Mouse (Mus musculus): ENCODE measurements around the gene Cyb5d2. TPM values are rescaled to one million over a fixed set of nuclear protein-coding genes. Genes with fewer than 3 reads are reported as not detected.
A peak's percentile ranks its signal among the peaks of the same experiment; 100 is the strongest.
"Not testable (repeated sequence)": the region's sequence is repeated elsewhere in the genome, so short reads cannot be mapped to it uniquely, and the experiment has no call there.

Cyb5d2 gene
- polyA plus RNA-seq, 1 experiment from 2014 or later, result 3.1 TPM

DNA sequence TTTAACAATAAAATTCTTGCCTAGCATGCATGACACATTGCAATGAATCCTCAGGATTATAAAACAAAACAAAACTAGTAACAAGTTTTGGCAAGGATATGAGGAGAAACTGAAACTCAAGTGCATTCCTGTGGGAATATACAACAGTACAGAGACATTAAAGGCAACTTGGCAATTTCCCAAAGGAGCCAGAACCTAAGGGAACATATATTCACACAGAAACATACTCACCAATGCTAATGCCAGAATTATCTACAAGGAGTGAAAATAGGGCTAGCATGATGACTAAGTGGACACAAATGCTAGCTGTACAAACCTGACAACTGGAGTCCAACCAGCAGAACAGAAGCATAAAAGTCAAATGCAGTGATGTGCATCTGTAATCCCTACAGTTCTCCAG, 3.9 kb downstream of the Cyb5d2 start:
- Histone ChIP-seq H3K9me3 (ENCODE audit: control insufficient read depth) (no peaks in the 10 kb centered on the region), H3K4me1 (replicated peaks; ENCODE audit: control insufficient read depth, insufficient read depth, low read length) (no peaks in the 10 kb centered on the region), H3K9ac (ENCODE audit: low read depth, low read length) (no peak overlapping the region), H3K4me3 (ENCODE audit: low read depth, low read length) (no peak overlapping the region), H3K27ac (ENCODE audit: low read depth, low read length) (no peak overlapping the region), H3K4me2 (replicated peaks; ENCODE audit: low read depth) (no peak overlapping the region), H3K27me3 (replicated peaks; ENCODE audit: control insufficient read depth, insufficient read depth, low read length) (no peaks in the 10 kb centered on the region), H3K36me3 (ENCODE audit: control insufficient read depth, insufficient read depth) (no peaks in the 10 kb centered on the region)
- TF ChIP-seq CTCF (IDR thresholded peaks at IDR 0.05; ENCODE audit: low read depth), result no peak
- ATAC-seq, result no peak

DNA sequence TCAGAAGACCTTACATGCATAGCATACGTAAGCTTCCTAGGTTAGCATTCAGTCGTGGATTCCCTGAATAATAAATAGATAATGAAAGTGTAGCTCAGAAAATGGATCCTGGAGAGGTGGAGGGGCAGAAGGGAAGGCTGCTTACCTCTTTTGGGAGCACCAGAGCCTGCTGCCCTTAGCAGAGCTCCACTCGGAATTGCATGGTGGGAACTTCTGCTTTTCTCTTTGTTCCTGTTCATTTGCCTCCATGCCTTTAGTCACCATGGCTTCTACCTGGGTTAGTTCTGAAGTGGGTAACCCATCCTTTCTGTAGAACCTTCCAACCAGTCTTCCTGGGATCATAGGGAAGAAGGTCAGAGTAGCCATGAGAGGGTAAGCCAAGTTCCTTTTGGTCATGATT, 13.4 kb downstream of the Cyb5d2 start:
- H3K27me3 ChIP-seq (replicated peaks; ENCODE audit: control insufficient read depth, insufficient read depth, low read length), result no peaks in the 10 kb centered on the region
- no peaks in the 10 kb centered on the region for H3K36me3 ChIP-seq (ENCODE audit: control insufficient read depth, insufficient read depth)
- no peaks in the 10 kb centered on the region for H3K4me1 ChIP-seq (replicated peaks; ENCODE audit: control insufficient read depth, insufficient read depth, low read length)
- H3K27ac ChIP-seq (ENCODE audit: low read depth, low read length), result no peak overlapping the region
- no peak for ATAC-seq
- H3K4me2 ChIP-seq (replicated peaks; ENCODE audit: low read depth), result no peak overlapping the region
- no peak for TF ChIP-seq CTCF (IDR thresholded peaks at IDR 0.05; ENCODE audit: low read depth)
- WGBS, result 76% methylated on average over 3 of the region's 3 CpGs
- no peak overlapping the region for H3K4me3 ChIP-seq (ENCODE audit: low read depth, low read length)
- H3K9me3 ChIP-seq (ENCODE audit: control insufficient read depth), result no peaks in the 10 kb centered on the region
- no peak overlapping the region for H3K9ac ChIP-seq (ENCODE audit: low read depth, low read length)

DNA sequence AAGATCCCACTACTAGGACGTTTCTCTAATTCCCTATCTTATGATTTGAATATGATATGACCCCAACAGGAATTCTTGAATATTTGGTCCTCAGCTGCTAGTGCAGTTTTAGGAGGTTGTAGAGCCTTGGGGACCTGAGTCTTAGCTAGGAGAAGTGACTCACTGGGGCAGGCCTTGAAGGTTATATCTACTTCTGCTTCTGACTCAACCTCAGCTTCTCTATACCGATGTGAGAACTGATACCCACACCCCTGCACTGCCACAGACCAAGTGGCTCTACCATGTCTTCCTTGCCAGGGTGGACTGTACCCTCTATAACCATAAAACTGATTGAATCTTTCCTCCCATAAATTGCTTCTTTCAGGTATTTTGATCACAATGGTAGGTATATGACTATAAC, 13.8 kb downstream of the Cyb5d2 start:
- Histone ChIP-seq H3K4me3 (ENCODE audit: low read depth, low read length) (no peak overlapping the region), H3K36me3 (ENCODE audit: control insufficient read depth, insufficient read depth) (no peaks in the 10 kb centered on the region), H3K27me3 (replicated peaks; ENCODE audit: control insufficient read depth, insufficient read depth, low read length) (no peaks in the 10 kb centered on the region), H3K9ac (ENCODE audit: low read depth, low read length) (no peak overlapping the region), H3K27ac (ENCODE audit: low read depth, low read length) (no peak overlapping the region), H3K4me2 (replicated peaks; ENCODE audit: low read depth) (no peak overlapping the region), H3K4me1 (replicated peaks; ENCODE audit: control insufficient read depth, insufficient read depth, low read length) (no peaks in the 10 kb centered on the region), H3K9me3 (ENCODE audit: control insufficient read depth) (no peaks in the 10 kb centered on the region)
- 67% methylated on average over 2 of the region's 2 CpGs for WGBS
- no peak for TF ChIP-seq CTCF (IDR thresholded peaks at IDR 0.05; ENCODE audit: low read depth)
- ATAC-seq, result peak; percentile 26; the same call in 1 of the 2 replicates

- Histone ChIP-seq H3K9ac (ENCODE audit: low read depth, low read length) (no peak overlapping the region), H3K4me2 (replicated peaks; ENCODE audit: low read depth) (no peak overlapping the region), H3K4me1 (replicated peaks; ENCODE audit: control insufficient read depth, insufficient read depth, low read length) (no peaks in the 10 kb centered on the region), H3K9me3 (ENCODE audit: control insufficient read depth) (no peaks in the 10 kb centered on the region), H3K4me3 (ENCODE audit: low read depth, low read length) (no peak overlapping the region), H3K27ac (ENCODE audit: low read depth, low read length) (peak overlapping the region; percentile 36), H3K27me3 (replicated peaks; ENCODE audit: control insufficient read depth, insufficient read depth, low read length) (no peaks in the 10 kb centered on the region), H3K36me3 (ENCODE audit: control insufficient read depth, insufficient read depth) (no peaks in the 10 kb centered on the region)
- no peak for TF ChIP-seq CTCF (IDR thresholded peaks at IDR 0.05; ENCODE audit: low read depth)
- peak; percentile 75 for ATAC-seq
Measured at GRCm38 (mm10) chr11:72778957-72779356, 17.0 kb downstream of the Cyb5d2 start.

DNA sequence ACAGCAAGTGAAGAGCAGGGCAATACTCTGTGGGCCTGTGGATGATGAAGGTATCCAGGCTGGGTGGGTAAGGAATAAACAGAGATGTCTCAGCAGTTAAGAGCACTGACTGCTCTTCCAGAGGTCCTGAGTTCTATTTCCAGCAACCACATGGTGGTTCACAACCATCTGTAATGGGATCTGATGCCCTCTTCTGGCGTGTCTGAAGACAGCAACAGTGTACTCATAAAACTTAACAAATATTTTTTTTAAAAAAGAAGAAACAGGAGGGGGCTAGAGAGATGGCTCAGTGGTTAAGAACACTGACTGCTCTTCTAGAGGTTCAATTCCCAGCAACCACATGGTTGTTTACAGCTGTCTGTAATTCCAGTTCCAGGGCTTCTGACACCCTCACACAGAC, 23.3 kb downstream of the Cyb5d2 start:
- H3K9ac ChIP-seq (ENCODE audit: low read depth, low read length); H3K4me1 ChIP-seq (replicated peaks; ENCODE audit: control insufficient read depth, insufficient read depth, low read length); H3K27me3 ChIP-seq (replicated peaks; ENCODE audit: control insufficient read depth, insufficient read depth, low read length); H3K27ac ChIP-seq (ENCODE audit: low read depth, low read length); H3K4me2 ChIP-seq (replicated peaks; ENCODE audit: low read depth); ATAC-seq; H3K4me3 ChIP-seq (ENCODE audit: low read depth, low read length); H3K9me3 ChIP-seq (ENCODE audit: control insufficient read depth): not testable (repeated sequence)
- H3K36me3 ChIP-seq (ENCODE audit: control insufficient read depth, insufficient read depth), result peaks cover 22% of the 10 kb centered on the region
- WGBS, result 33% methylated on average over 1 of the region's 1 CpGs
- TF ChIP-seq CTCF (IDR thresholded peaks at IDR 0.05; ENCODE audit: low read depth), result peak; percentile 36; the same call in 1 of the 2 replicates

- no peak for ATAC-seq
- Histone ChIP-seq H3K9ac (ENCODE audit: low read depth, low read length) (no peak overlapping the region), H3K4me1 (replicated peaks; ENCODE audit: control insufficient read depth, insufficient read depth, low read length) (no peaks in the 10 kb centered on the region), H3K4me3 (ENCODE audit: low read depth, low read length) (no peak overlapping the region), H3K27ac (ENCODE audit: low read depth, low read length) (no peak overlapping the region), H3K36me3 (ENCODE audit: control insufficient read depth, insufficient read depth) (peaks cover 25% of the 10 kb centered on the region), H3K4me2 (replicated peaks; ENCODE audit: low read depth) (no peak overlapping the region), H3K9me3 (ENCODE audit: control insufficient read depth) (no peaks in the 10 kb centered on the region), H3K27me3 (replicated peaks; ENCODE audit: control insufficient read depth, insufficient read depth, low read length) (no peaks in the 10 kb centered on the region)
- 53% methylated on average over 4 of the region's 4 CpGs for WGBS
- no peak for TF ChIP-seq CTCF (IDR thresholded peaks at IDR 0.05; ENCODE audit: low read depth)
Measured at GRCm38 (mm10) chr11:72771461-72771860, 24.5 kb downstream of the Cyb5d2 start.

DNA sequence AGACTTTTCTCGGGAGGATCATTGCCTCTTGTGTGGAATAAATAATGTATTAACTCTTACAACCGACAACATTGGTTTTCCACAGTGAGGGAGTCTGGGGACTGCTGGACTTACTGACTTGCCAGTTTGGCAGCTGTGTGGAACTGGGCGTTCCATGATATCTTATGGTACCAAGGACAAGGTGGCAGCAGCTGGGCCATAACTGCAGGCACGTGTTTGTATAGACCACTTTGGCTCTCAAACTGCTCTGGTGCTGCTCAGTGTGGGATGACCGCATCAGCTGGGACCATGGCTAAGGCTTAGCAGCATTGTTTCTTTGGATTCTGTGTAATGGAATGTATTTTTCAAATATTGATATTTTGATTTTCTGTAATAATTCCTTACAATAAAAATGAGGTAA, 25.1 kb downstream of the Cyb5d2 start:
- Histone ChIP-seq H3K4me3 (ENCODE audit: low read depth, low read length) (no peak overlapping the region), H3K27me3 (replicated peaks; ENCODE audit: control insufficient read depth, insufficient read depth, low read length) (no peaks in the 10 kb centered on the region), H3K4me1 (replicated peaks; ENCODE audit: control insufficient read depth, insufficient read depth, low read length) (no peaks in the 10 kb centered on the region), H3K27ac (ENCODE audit: low read depth, low read length) (no peak overlapping the region), H3K9ac (ENCODE audit: low read depth, low read length) (no peak overlapping the region), H3K4me2 (replicated peaks; ENCODE audit: low read depth) (no peak overlapping the region), H3K9me3 (ENCODE audit: control insufficient read depth) (no peaks in the 10 kb centered on the region), H3K36me3 (ENCODE audit: control insufficient read depth, insufficient read depth) (peaks cover 25% of the 10 kb centered on the region)
- no peak for ATAC-seq
- 74% methylated on average over 5 of the region's 5 CpGs for WGBS
- no peak for TF ChIP-seq CTCF (IDR thresholded peaks at IDR 0.05; ENCODE audit: low read depth)
